Mouse (Mus musculus): ENCODE measurements at regions not wholly inside any gene's neighbourhood (a gene's known extent, or its start where the extent isn't known, plus 50 kb on each side); places are given as distances from the start of the nearest gene placed in this dataset.

- no peaks in the 10 kb centered on the region for H3K36me3 ChIP-seq
- 81% methylated on average over 3 of the region's 3 CpGs for WGBS
- H3K4me3 ChIP-seq: no peak overlapping the region
- H3K4me2 ChIP-seq: no peak overlapping the region
- no peak overlapping the region for H3K9ac ChIP-seq
- peaks cover 4% of the 10 kb centered on the region; the same call in 1 of the 2 replicates for H3K9me3 ChIP-seq (replicated peaks)
- no peaks in the 10 kb centered on the region for H3K27me3 ChIP-seq (replicated peaks)
- no peaks in the 10 kb centered on the region for H3K4me1 ChIP-seq (replicated peaks)
- no peak for ATAC-seq (ENCODE audit: insufficient number of reproducible peaks, low FRiP score)
- no peak overlapping the region for H3K27ac ChIP-seq (ENCODE audit: poor library complexity, severe bottlenecking)
Observed at GRCm38 (mm10) chr3:147631151-147631550, 779.0 kb downstream of the Ttll7 start.

GRCm38 (mm10) chr3:147583697-147584315, 731.6 kb downstream of the Ttll7 start:
- Histone ChIP-seq H3K4me2 (no peak overlapping the region), H3K36me3 (no peaks in the 10 kb centered on the region), H3K4me3 (no peak overlapping the region), H3K4me1 (replicated peaks) (no peaks in the 10 kb centered on the region), H3K27me3 (replicated peaks) (no peaks in the 10 kb centered on the region), H3K9ac (no peak overlapping the region), H3K27ac (ENCODE audit: poor library complexity, severe bottlenecking) (no peak overlapping the region), H3K9me3 (replicated peaks) (no peaks in the 10 kb centered on the region)
- WGBS: 66% methylated on average over 6 of the region's 6 CpGs
- ATAC-seq (ENCODE audit: insufficient number of reproducible peaks, low FRiP score): no peak

- ATAC-seq (ENCODE audit: insufficient number of reproducible peaks, low FRiP score): no peak
- no peaks in the 10 kb centered on the region for H3K9me3 ChIP-seq (replicated peaks)
- H3K4me1 ChIP-seq (replicated peaks): no peaks in the 10 kb centered on the region
- no peaks in the 10 kb centered on the region for H3K27me3 ChIP-seq (replicated peaks)
- H3K36me3 ChIP-seq: no peaks in the 10 kb centered on the region
- no peak overlapping the region for H3K27ac ChIP-seq (ENCODE audit: poor library complexity, severe bottlenecking)
- no peak overlapping the region for H3K9ac ChIP-seq
- no peak overlapping the region for H3K4me3 ChIP-seq
- 76% methylated on average over 4 of the region's 4 CpGs for WGBS
- H3K4me2 ChIP-seq: no peak overlapping the region
Observed at GRCm38 (mm10) chr3:147571850-147572249, 719.7 kb downstream of the Ttll7 start.

- peaks cover 8% of the 10 kb centered on the region; the same call in 1 of the 2 replicates for H3K4me1 ChIP-seq (replicated peaks)
- 37% methylated on average over 6 of the region's 6 CpGs for WGBS
Observed at GRCm38 (mm10) chr3:147545329-147546006, 693.3 kb downstream of the Ttll7 start.

GRCm38 (mm10) chr3:147542285-147542684, 690.1 kb downstream of the Ttll7 start:
- no peak for ATAC-seq (ENCODE audit: insufficient number of reproducible peaks, low FRiP score)
- H3K4me2 ChIP-seq: no peak overlapping the region
- no peak overlapping the region for H3K27ac ChIP-seq (ENCODE audit: poor library complexity, severe bottlenecking)
- H3K9ac ChIP-seq: no peak overlapping the region
- H3K4me3 ChIP-seq: no peak overlapping the region
- no peaks in the 10 kb centered on the region for H3K27me3 ChIP-seq (replicated peaks)
- H3K36me3 ChIP-seq: no peaks in the 10 kb centered on the region
- H3K4me1 ChIP-seq (replicated peaks): peaks cover 8% of the 10 kb centered on the region; the same call in 1 of the 2 replicates
- WGBS: 82% methylated on average over 4 of the region's 4 CpGs
- H3K9me3 ChIP-seq (replicated peaks): no peaks in the 10 kb centered on the region

More at GRCm38 (mm10) chr3:147545329-147546006, 693.3 kb downstream of the Ttll7 start:
- Histone ChIP-seq H3K9me3 (replicated peaks) (no peaks in the 10 kb centered on the region), H3K4me3 (no peak overlapping the region), H3K36me3 (no peaks in the 10 kb centered on the region), H3K9ac (no peak overlapping the region), H3K27ac (ENCODE audit: poor library complexity, severe bottlenecking) (no peak overlapping the region), H3K27me3 (replicated peaks) (no peaks in the 10 kb centered on the region), H3K4me2 (no peak overlapping the region)
- ATAC-seq (ENCODE audit: insufficient number of reproducible peaks, low FRiP score): no peak

- Histone ChIP-seq H3K36me3 (no peaks in the 10 kb centered on the region), H3K4me2 (no peak overlapping the region), H3K4me3 (no peak overlapping the region), H3K27me3 (replicated peaks) (no peaks in the 10 kb centered on the region), H3K27ac (ENCODE audit: poor library complexity, severe bottlenecking) (no peak overlapping the region), H3K4me1 (replicated peaks) (no peaks in the 10 kb centered on the region), H3K9ac (no peak overlapping the region), H3K9me3 (replicated peaks) (no peaks in the 10 kb centered on the region)
- ATAC-seq (ENCODE audit: insufficient number of reproducible peaks, low FRiP score): no peak
Observed at GRCm38 (mm10) chr3:147537584-147537983, 685.4 kb downstream of the Ttll7 start.

GRCm38 (mm10) chr3:147532196-147532595, 680.0 kb downstream of the Ttll7 start:
- H3K36me3 ChIP-seq: no peaks in the 10 kb centered on the region
- H3K27me3 ChIP-seq (replicated peaks): no peaks in the 10 kb centered on the region
- H3K4me3 ChIP-seq: no peak overlapping the region
- ATAC-seq (ENCODE audit: insufficient number of reproducible peaks, low FRiP score): no peak
- no peaks in the 10 kb centered on the region for H3K9me3 ChIP-seq (replicated peaks)
- H3K4me1 ChIP-seq (replicated peaks): no peaks in the 10 kb centered on the region
- H3K27ac ChIP-seq (ENCODE audit: poor library complexity, severe bottlenecking): no peak overlapping the region
- no peak overlapping the region for H3K4me2 ChIP-seq
- 73% methylated on average over 2 of the region's 2 CpGs for WGBS
- no peak overlapping the region for H3K9ac ChIP-seq

GRCm38 (mm10) chr3:147531608-147532180, 679.5 kb downstream of the Ttll7 start:
- H3K27ac ChIP-seq (ENCODE audit: poor library complexity, severe bottlenecking): no peak overlapping the region
- no peaks in the 10 kb centered on the region for H3K9me3 ChIP-seq (replicated peaks)
- no peaks in the 10 kb centered on the region for H3K27me3 ChIP-seq (replicated peaks)
- 73% methylated on average over 6 of the region's 6 CpGs for WGBS
- no peak overlapping the region for H3K4me3 ChIP-seq
- no peak overlapping the region for H3K9ac ChIP-seq
- H3K4me2 ChIP-seq: no peak overlapping the region
- no peaks in the 10 kb centered on the region for H3K36me3 ChIP-seq
- ATAC-seq (ENCODE audit: insufficient number of reproducible peaks, low FRiP score): no peak
- no peaks in the 10 kb centered on the region for H3K4me1 ChIP-seq (replicated peaks)
